Mouse (Mus musculus) MEL (cell line): ENCODE data around the gene 9330182O14Rik. TPM values are rescaled to one million over a fixed set of nuclear protein-coding genes. Genes with fewer than 3 reads are reported as not detected.
A peak's percentile ranks its signal among the peaks of the same experiment; 100 is the strongest.

Source experiments
- DNase-seq: peaks from one replicate; pipeline ENCODE4 v3.0.0; 2011; ENCODE audit warnings: low read depth, low spot score
- H3K27ac ChIP-seq: 2 replicates; pipeline ENCODE4 v1.5.1; 2012; ENCODE audit warnings: low read depth, mild to moderate bottlenecking, control low read depth, low read length, moderate library complexity; ENCODE audit not compliant: control insufficient read depth
- H3K27me3 ChIP-seq, 2 experiments: fragments of 150-350 bp in 1 of 2; sonication (generic) in 1 of 2; 2 replicates each; pipeline ENCODE4 v1.6.1; 2012; ENCODE audit warnings: low read length in 2 of 2, mild to moderate bottlenecking in 2 of 2, improper control_type of control experiment in 1 of 2, moderate library complexity in 1 of 2; ENCODE audit not compliant: insufficient read depth in 2 of 2, control insufficient read depth in 1 of 2
- H3K36me3 ChIP-seq, 2 experiments: 2 replicates each; pipeline ENCODE4 v1.6.1; 2012 to 2014; ENCODE audit warnings: low read length in 2 of 2, improper control_type of control experiment in 1 of 2, inconsistent platforms in 1 of 2, mild to moderate bottlenecking in 1 of 2; ENCODE audit not compliant: insufficient read depth in 2 of 2, control insufficient read depth in 1 of 2
- H3K4me1 ChIP-seq, 2 experiments: fragments of 150-350 bp in 1 of 2; sonication (generic) in 1 of 2; 2 replicates each; pipeline ENCODE4 v1.6.1; 2012; ENCODE audit warnings: low read length in 2 of 2, improper control_type of control experiment in 1 of 2, mild to moderate bottlenecking in 1 of 2; ENCODE audit not compliant: insufficient read depth in 2 of 2, control insufficient read depth in 1 of 2
- H3K4me3 ChIP-seq, 2 experiments: fragments of 150-350 bp in 1 of 2; sonication (generic) in 1 of 2; 2 replicates each; pipeline ENCODE4 v1.5.1; 2012; ENCODE audit warnings: low read depth in 2 of 2, low read length in 2 of 2, mild to moderate bottlenecking in 2 of 2, moderate library complexity in 2 of 2, control low read depth in 1 of 2, improper control_type of control experiment in 1 of 2; ENCODE audit not compliant: control insufficient read depth in 1 of 2, insufficient read depth in 1 of 2
- H3K79me2 ChIP-seq: 2 replicates; pipeline ENCODE4 v1.6.1; 2012; ENCODE audit warnings: mild to moderate bottlenecking, low read length, moderate library complexity; ENCODE audit not compliant: control insufficient read depth, poor library complexity, insufficient read depth
- H3K9ac ChIP-seq: 2 replicates; pipeline ENCODE4 v1.6.1; 2012; ENCODE audit warnings: low read depth, mild to moderate bottlenecking, control low read depth, low read length, moderate library complexity; ENCODE audit not compliant: control insufficient read depth, poor library complexity, severe bottlenecking
- H3K9me3 ChIP-seq: fragments of 150-350 bp; sonication (generic); replicated peaks from 2 replicates; pipeline ENCODE4 v1.6.1; 2012; ENCODE audit warnings: mild to moderate bottlenecking, low read length, improper control_type of control experiment, moderate library complexity; ENCODE audit not compliant: insufficient read depth
- BHLHE40 ChIP-seq: IDR thresholded peaks from 2 replicates; pipeline ENCODE4 v1.6.1; 2012; ENCODE audit warnings: low read depth, mild to moderate bottlenecking, inconsistent platforms, low read length, improper control_type of control experiment, borderline replicate concordance
- CHD1 ChIP-seq: IDR thresholded peaks from 2 replicates; pipeline ENCODE4 v1.6.1; 2012; ENCODE audit warnings: low read depth, mild to moderate bottlenecking, inconsistent platforms, low read length, improper control_type of control experiment
- CTCF ChIP-seq, 3 experiments: IDR thresholded peaks in 2 of 3; conservative IDR thresholded peaks in 1 of 3; 2 replicates each; pipeline ENCODE4 v1.5.1; 2011 to 2012; ENCODE audit warnings: low read length in 3 of 3, low read depth in 2 of 3, mild to moderate bottlenecking in 2 of 3, improper control_type of control experiment in 1 of 3, inconsistent platforms in 1 of 3, mixed read lengths in 1 of 3, moderate library complexity in 1 of 3; ENCODE audit not compliant: control insufficient read depth in 1 of 3, insufficient read depth in 1 of 3, poor library complexity in 1 of 3, severe bottlenecking in 1 of 3
- EP300 ChIP-seq, 2 experiments: IDR thresholded peaks; 2 replicates each; pipeline ENCODE4 v1.6.1; 2011; ENCODE audit warnings: improper control_type of control experiment in 2 of 2, low read length in 2 of 2, low read depth in 1 of 2, mild to moderate bottlenecking in 1 of 2
- ETS1 ChIP-seq: IDR thresholded peaks from 2 replicates; pipeline ENCODE4 v1.6.1; 2012; ENCODE audit warnings: low read depth, mild to moderate bottlenecking, inconsistent platforms, low read length, improper control_type of control experiment, moderate library complexity
- GATA1 ChIP-seq: IDR thresholded peaks from 2 replicates; pipeline ENCODE4 v1.6.1; 2011; ENCODE audit warnings: low read depth, low read length, improper control_type of control experiment
- HCFC1 ChIP-seq: IDR thresholded peaks from 2 replicates; pipeline ENCODE4 v1.6.1; 2012; ENCODE audit warnings: low read depth, mild to moderate bottlenecking, inconsistent platforms, low read length, improper control_type of control experiment, moderate library complexity
- JUND ChIP-seq: IDR thresholded peaks from 2 replicates; pipeline ENCODE4 v1.6.1; 2011; ENCODE audit warnings: low read depth, mild to moderate bottlenecking, improper control_type of control experiment, low read length
- KAT2A ChIP-seq: conservative IDR thresholded peaks from 2 replicates; pipeline ENCODE4 v1.6.1; 2012; ENCODE audit warnings: low read depth, low read length, improper control_type of control experiment, inconsistent platforms
- MAX ChIP-seq: IDR thresholded peaks from 2 replicates; pipeline ENCODE4 v1.6.1; 2011; ENCODE audit warnings: low read length, improper control_type of control experiment
- MEF2A ChIP-seq: IDR thresholded peaks from 2 replicates; pipeline ENCODE4 v1.6.1; 2014; ENCODE audit warnings: low read depth, mild to moderate bottlenecking, inconsistent platforms, low read length, improper control_type of control experiment; ENCODE audit not compliant: poor library complexity, insufficient replicate concordance, severe bottlenecking; ENCODE audit errors: extremely low read depth
- MYC ChIP-seq: IDR thresholded peaks from 2 replicates; pipeline ENCODE4 v1.6.1; 2011; ENCODE audit warnings: low read depth, mild to moderate bottlenecking, low read length, improper control_type of control experiment, moderate library complexity
- NELFE ChIP-seq: IDR thresholded peaks from 2 replicates; pipeline ENCODE4 v1.6.1; 2011; ENCODE audit warnings: low read depth, low read length, improper control_type of control experiment
- NRF1 ChIP-seq: IDR thresholded peaks from 2 replicates; pipeline ENCODE4 v1.6.1; 2014; ENCODE audit warnings: low read depth, mild to moderate bottlenecking, inconsistent platforms, low read length, improper control_type of control experiment, moderate library complexity; ENCODE audit not compliant: poor library complexity, insufficient read depth, severe bottlenecking
- RAD21 ChIP-seq: IDR thresholded peaks from 2 replicates; pipeline ENCODE4 v1.6.1; 2011; ENCODE audit warnings: mild to moderate bottlenecking, low read depth, low read length, improper control_type of control experiment
- RCOR1 ChIP-seq: IDR thresholded peaks from 2 replicates; pipeline ENCODE4 v1.6.1; 2012; ENCODE audit warnings: low read depth, mild to moderate bottlenecking, inconsistent platforms, low read length, improper control_type of control experiment
- SIN3A ChIP-seq: IDR thresholded peaks from 2 replicates; pipeline ENCODE4 v1.6.1; 2012; ENCODE audit warnings: low read length, improper control_type of control experiment, inconsistent platforms
- SMC3 ChIP-seq: IDR thresholded peaks from 2 replicates; pipeline ENCODE4 v1.6.1; 2011; ENCODE audit warnings: low read depth, low read length, improper control_type of control experiment
- TBP ChIP-seq: IDR thresholded peaks from 2 replicates; pipeline ENCODE4 v1.8.0; 2011; ENCODE audit warnings: low read depth, low read length, improper control_type of control experiment
- TCF12 ChIP-seq: IDR thresholded peaks from 2 replicates; pipeline ENCODE4 v1.6.1; 2014; ENCODE audit warnings: low read depth, mild to moderate bottlenecking, inconsistent platforms, low read length, improper control_type of control experiment, moderate library complexity
- USF2 ChIP-seq, 2 experiments: IDR thresholded peaks; 2 replicates each; pipeline ENCODE4 v1.6.1; 2011 to 2012; ENCODE audit warnings: improper control_type of control experiment in 2 of 2, low read length in 2 of 2, borderline replicate concordance in 1 of 2, inconsistent platforms in 1 of 2, low read depth in 1 of 2, mild to moderate bottlenecking in 1 of 2; ENCODE audit not compliant: insufficient read depth in 1 of 2
- ZC3H11A ChIP-seq: IDR thresholded peaks from 2 replicates; pipeline ENCODE4 v1.6.1; 2012; ENCODE audit warnings: low read depth, mild to moderate bottlenecking, inconsistent platforms, low read length, improper control_type of control experiment
- ZNF384 ChIP-seq: IDR thresholded peaks from 2 replicates; pipeline ENCODE4 v1.6.1; 2012; ENCODE audit warnings: low read depth, mild to moderate bottlenecking, inconsistent platforms, low read length, improper control_type of control experiment
- polyA plus RNA-seq, 2 experiments: library from polyadenylated mRNA; stranded (reverse) in 1 of 2; unstranded in 1 of 2; fragments of >175 nt in 1 of 2; fragments of >200 nt in 1 of 2; gene quantifications; 2 replicates each; pipeline versions ENCODE4 v1.2.1 to v1.2.4; 2012; ENCODE audit warnings: low replicate concordance in 2 of 2, low read depth in 1 of 2; ENCODE audit not compliant: insufficient read length in 2 of 2, insufficient read depth in 1 of 2, missing spikeins in 1 of 2
- total RNA-seq: library from RNA; depleted of rRNA; stranded (reverse); fragments of 300-350 nt; gene quantifications from 2 replicates; pipeline ENCODE4 v1.2.3, GENCODE M21; 2012; rRNA removed

9330182O14Rik gene
- total RNA-seq (not detected in 2 replicates), polyA plus RNA-seq (not detected)

GRCm38 (mm10) chr15:40134152-40134792 lies at the start of gene 9330182O14Rik:
Gene 9330182O14Rik (plus strand): TSS chr15:40134365.
- H3K4me3 ChIP-seq = no peak within 1 kb of the TSS
- no peaks in the 10 kb centered on the region for H3K79me2 ChIP-seq
- no peaks in the 10 kb centered on the region for H3K9me3 ChIP-seq
- H3K27ac ChIP-seq = no peak within 1 kb of the TSS
- H3K27me3 ChIP-seq = 0 out of 4 replicates have a peak, but pooled peaks cover 0 to 2% of the 10 kb centered on the region in 2 experiments
- TF ChIP-seq KAT2A = no peak
- no peak for TF ChIP-seq TCF12
- no peak for TF ChIP-seq NELFE
- no peak for TF ChIP-seq MYC
- TF ChIP-seq SMC3 = peak; percentile 44
- no peak for TF ChIP-seq SIN3A
- TF ChIP-seq CHD1 = no peak
- TF ChIP-seq RCOR1 = no peak
- TF ChIP-seq EP300 (IDR thresholded peaks at IDR 0.05; ENCODE audit: low read depth in 1 of 2, low read length in 2 of 2) = no peak
- TF ChIP-seq RAD21 = peak; percentile 19
- TF ChIP-seq ZNF384 = peak; percentile 95
- peak in 2 of 3 experiments; percentile 59 to 63; a peak in 4 of 6 replicates for TF ChIP-seq CTCF (IDR thresholded peaks at IDR 0.05 in 2 of 3, conservative IDR thresholded peaks at IDR 0.05 in 1 of 3; ENCODE audit: control insufficient read depth in 1 of 3, insufficient read depth in 1 of 3, low read depth in 2 of 3, low read length in 3 of 3, poor library complexity in 1 of 3, severe bottlenecking in 1 of 3)
- TF ChIP-seq MAX = no peak
- TF ChIP-seq, all 39 proteins: peak for 4
- Histone ChIP-seq H3K4me1 (no peaks in the 10 kb centered on the region), H3K9ac (no peak within 1 kb of the TSS), H3K36me3 (no peaks in the 10 kb centered on the region)
- DNase-seq = peak; percentile 54

- H3K9me3 ChIP-seq = no peaks in the 10 kb centered on the region
- no peaks in the 10 kb centered on the region; a peak in 1 of 4 replicates for H3K27me3 ChIP-seq
- H3K27ac ChIP-seq = no peak overlapping the region
- H3K79me2 ChIP-seq = no peaks in the 10 kb centered on the region
- no peak for DNase-seq
- H3K36me3 ChIP-seq = no peaks in the 10 kb centered on the region
- no peaks in the 10 kb centered on the region for H3K4me1 ChIP-seq
- no peak overlapping the region for H3K9ac ChIP-seq
- TF ChIP-seq TCF12 (no peak), USF2 (IDR thresholded peaks at IDR 0.05; ENCODE audit: borderline replicate concordance in 1 of 2, insufficient read depth in 1 of 2, low read depth in 1 of 2, low read length in 2 of 2) (no peak), HCFC1 (no peak), SMC3 (no peak), NRF1 (no peak), TBP (no peak), ZC3H11A (no peak), GATA1 (no peak), JUND (no peak), BHLHE40 (no peak), ZNF384 (no peak), CTCF (IDR thresholded peaks at IDR 0.05 in 2 of 3, conservative IDR thresholded peaks at IDR 0.05 in 1 of 3; ENCODE audit: control insufficient read depth in 1 of 3, insufficient read depth in 1 of 3, low read depth in 2 of 3, low read length in 3 of 3, poor library complexity in 1 of 3, severe bottlenecking in 1 of 3) (no peak), MEF2A (no peak), ETS1 (no peak)
- H3K4me3 ChIP-seq = no peak overlapping the region
These were observed 30.9 kb upstream of the 9330182O14Rik start for GRCm38 (mm10) chr15:40103304-40103703.
